Mouse (Mus musculus): ENCODE measurements at regions not wholly inside any gene's neighbourhood (a gene's known extent, or its start where the extent isn't known, plus 50 kb on each side); places are given as distances from the start of the nearest gene placed in this dataset.

DNA sequence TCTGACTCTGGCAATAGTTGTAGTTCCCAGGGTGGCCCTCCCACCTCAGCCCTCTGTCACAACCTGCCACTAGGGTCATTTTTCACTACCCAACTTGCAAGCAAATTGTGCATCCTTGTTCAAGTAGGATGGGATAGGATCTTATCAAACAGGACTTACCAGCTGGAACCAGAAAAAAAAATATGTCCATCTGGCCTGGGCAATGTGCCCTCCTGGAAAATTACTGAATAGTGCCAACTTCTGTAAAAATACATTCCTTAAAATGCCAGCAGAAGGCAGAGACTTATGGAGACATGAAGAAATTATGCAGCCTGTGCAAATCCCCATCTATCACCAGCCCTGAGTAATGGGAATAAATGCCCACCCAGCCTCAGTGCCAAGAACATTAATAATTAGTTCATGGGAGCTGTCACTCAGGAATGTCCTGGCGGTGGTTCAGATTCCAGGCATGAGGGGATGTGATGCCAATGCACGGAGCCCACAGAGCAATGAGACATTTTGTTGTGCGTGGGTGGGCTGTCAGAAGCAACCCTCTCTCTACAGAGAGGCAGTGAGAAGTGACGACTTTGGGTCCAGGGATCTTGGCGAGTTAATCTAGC, 139.6 kb downstream of the Otor start:
- H3K27ac ChIP-seq (ENCODE audit: low read depth, low read length) = peak overlapping the region; percentile 23; the same call in 1 of the 2 replicates
- H3K36me3 ChIP-seq (ENCODE audit: insufficient read depth) = no peaks in the 10 kb centered on the region
- H3K4me3 ChIP-seq (ENCODE audit: low read depth, low read length) = no peak overlapping the region
- no peaks in the 10 kb centered on the region for H3K4me1 ChIP-seq (ENCODE audit: insufficient read depth)
- TF ChIP-seq CTCF (IDR thresholded peaks at IDR 0.05; ENCODE audit: low read depth) = no peak; the same call in 1 of the 2 replicates
- no peaks in the 10 kb centered on the region for H3K27me3 ChIP-seq (ENCODE audit: insufficient read depth, low read length)
- peak; percentile 89 for DNase-seq
- H3K4me2 ChIP-seq (ENCODE audit: low read depth) = no peak overlapping the region
- H3K9me3 ChIP-seq (ENCODE audit: low read length) = no peaks in the 10 kb centered on the region
- WGBS = 24% methylated on average over 5 of the region's 5 CpGs
- peak; percentile 87 for ATAC-seq
- H3K9ac ChIP-seq = no peak overlapping the region

DNA sequence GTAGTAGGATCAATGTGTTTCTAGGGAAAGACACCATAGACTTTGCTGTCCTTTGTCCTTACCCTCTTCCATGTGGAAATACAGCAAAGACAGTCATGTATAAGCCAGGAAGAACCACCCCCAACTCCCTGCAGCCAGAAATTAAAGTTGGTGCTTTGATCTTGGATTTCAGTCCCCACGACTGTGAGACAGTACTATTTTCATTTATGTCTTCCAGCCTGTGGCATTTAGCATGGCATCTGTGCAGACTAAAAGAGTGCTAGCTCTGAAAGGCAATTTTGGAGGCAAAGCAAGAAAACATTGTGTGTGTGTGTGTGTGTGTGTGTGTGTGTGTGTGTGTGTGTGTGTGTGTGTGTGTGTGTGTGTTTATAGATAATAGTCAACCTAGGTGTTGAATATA, 144.1 kb downstream of the Otor start:
- no peak for TF ChIP-seq CTCF (IDR thresholded peaks at IDR 0.05; ENCODE audit: low read depth)
- 48% methylated on average over 1 of the region's 1 CpGs for WGBS
- ATAC-seq (0 out of 2 replicates have a peak, but pooled peaks have one; percentile 17), DNase-seq (no peak)
- Histone ChIP-seq H3K9ac (no peak overlapping the region), H3K36me3 (ENCODE audit: insufficient read depth) (no peaks in the 10 kb centered on the region), H3K4me1 (ENCODE audit: insufficient read depth) (no peaks in the 10 kb centered on the region), H3K9me3 (ENCODE audit: low read length) (no peaks in the 10 kb centered on the region), H3K4me2 (ENCODE audit: low read depth) (no peak overlapping the region), H3K4me3 (ENCODE audit: low read depth, low read length) (no peak overlapping the region), H3K27ac (ENCODE audit: low read depth, low read length) (no peak overlapping the region), H3K27me3 (ENCODE audit: insufficient read depth, low read length) (no peaks in the 10 kb centered on the region)

DNA sequence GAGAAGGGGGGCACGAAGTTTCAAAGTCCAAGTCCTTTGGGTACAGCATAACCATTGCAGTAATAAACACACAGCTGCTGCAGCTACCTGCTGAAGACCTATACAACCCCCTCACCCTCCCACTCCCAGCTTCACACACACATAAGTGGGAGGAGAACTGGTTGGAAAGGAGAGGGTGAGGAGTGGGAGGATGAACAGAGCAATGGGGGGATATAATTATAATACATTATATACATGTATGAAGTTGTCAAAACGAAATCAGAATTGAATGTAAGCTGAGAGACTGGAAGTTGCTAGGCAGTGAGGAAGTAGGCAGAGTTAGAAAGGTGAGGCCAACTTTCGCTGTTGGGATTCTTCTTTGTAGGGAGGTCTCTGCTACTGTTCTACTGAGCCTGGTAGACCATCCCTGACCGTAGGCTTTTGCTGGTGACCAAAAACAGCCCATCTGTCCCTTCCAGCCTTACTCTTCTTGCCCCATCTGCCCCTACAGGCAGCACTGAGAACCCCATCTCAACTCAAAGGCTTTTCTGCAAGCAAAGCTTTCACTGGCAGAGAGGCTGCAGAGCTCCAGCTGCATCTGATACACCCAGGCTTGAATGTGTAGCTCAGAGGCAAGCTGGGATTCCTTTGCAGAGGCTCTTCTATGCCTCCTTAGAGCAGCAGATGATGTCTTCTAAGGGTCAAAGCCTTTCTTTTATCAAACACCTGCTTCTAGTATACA, 146.3 kb downstream of the Otor start:
- Histone ChIP-seq H3K9ac (no peak overlapping the region), H3K36me3 (ENCODE audit: insufficient read depth) (no peaks in the 10 kb centered on the region), H3K9me3 (ENCODE audit: low read length) (no peaks in the 10 kb centered on the region), H3K4me1 (ENCODE audit: insufficient read depth) (no peaks in the 10 kb centered on the region), H3K27me3 (ENCODE audit: insufficient read depth, low read length) (no peaks in the 10 kb centered on the region), H3K4me3 (ENCODE audit: low read depth, low read length) (no peak overlapping the region), H3K27ac (ENCODE audit: low read depth, low read length) (no peak overlapping the region), H3K4me2 (ENCODE audit: low read depth) (no peak overlapping the region)
- peak; percentile 32; the same call in 1 of the 2 replicates for TF ChIP-seq CTCF (IDR thresholded peaks at IDR 0.05; ENCODE audit: low read depth)
- WGBS = 65% methylated on average over 4 of the region's 4 CpGs
- ATAC-seq (peak; percentile 83; the same call in 1 of the 2 replicates), DNase-seq (no peak)

DNA sequence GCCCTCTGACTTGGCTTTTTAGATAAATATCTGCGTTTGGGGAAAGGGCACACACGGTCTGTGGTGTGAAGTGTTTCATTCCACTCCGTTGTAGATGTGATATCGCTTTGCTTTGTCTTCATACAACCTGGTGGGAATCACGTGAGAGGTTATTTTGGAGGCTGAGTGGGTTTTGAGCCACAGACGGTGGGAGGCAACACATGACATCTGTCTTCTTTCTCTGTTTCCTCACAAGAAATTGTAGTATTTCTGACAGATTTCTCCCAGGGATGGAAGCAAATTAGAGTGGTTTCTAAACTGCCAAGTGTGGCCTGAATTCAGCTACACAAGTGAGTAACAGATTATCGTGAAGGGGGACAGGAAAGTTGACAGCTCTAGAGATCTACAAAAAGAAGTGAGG, 155.5 kb downstream of the Otor start:
- Histone ChIP-seq H3K27ac (ENCODE audit: low read depth, low read length) (no peak overlapping the region), H3K4me2 (ENCODE audit: low read depth) (no peak overlapping the region), H3K4me3 (ENCODE audit: low read depth, low read length) (no peak overlapping the region), H3K9ac (no peak overlapping the region), H3K27me3 (ENCODE audit: insufficient read depth, low read length) (no peaks in the 10 kb centered on the region), H3K36me3 (ENCODE audit: insufficient read depth) (no peaks in the 10 kb centered on the region), H3K4me1 (ENCODE audit: insufficient read depth) (no peaks in the 10 kb centered on the region), H3K9me3 (ENCODE audit: low read length) (no peaks in the 10 kb centered on the region)
- peak; percentile 41 for DNase-seq
- peak; percentile 38; the same call in 1 of the 2 replicates for ATAC-seq
- no peak for TF ChIP-seq CTCF (IDR thresholded peaks at IDR 0.05; ENCODE audit: low read depth)
- WGBS = 64% methylated on average over 7 of the region's 7 CpGs

DNA sequence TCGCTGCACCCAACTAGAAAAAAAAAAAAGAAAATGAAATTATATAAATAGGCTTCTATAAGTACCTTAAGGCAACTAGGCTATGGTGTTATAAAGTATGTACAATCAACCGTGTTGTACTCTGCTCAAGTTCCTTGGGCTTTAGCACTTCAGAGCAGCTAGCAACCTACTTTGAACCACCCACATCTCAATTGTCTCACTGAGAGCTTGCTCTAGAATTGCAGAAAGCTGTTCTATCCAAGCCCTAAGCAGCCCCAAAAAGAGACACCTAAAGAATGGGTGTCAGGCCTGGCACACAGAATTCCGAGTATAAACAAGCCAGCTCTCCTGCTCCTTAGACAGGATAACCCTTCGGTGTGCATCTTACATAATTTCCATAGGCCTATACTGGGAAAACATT, 162.0 kb downstream of the Otor start:
- H3K4me2 ChIP-seq (ENCODE audit: low read depth) = no peak overlapping the region
- ATAC-seq (no peak), DNase-seq (no peak)
- no peaks in the 10 kb centered on the region for H3K9me3 ChIP-seq (ENCODE audit: low read length)
- 86% methylated on average over 4 of the region's 4 CpGs for WGBS
- H3K4me3 ChIP-seq (ENCODE audit: low read depth, low read length) = no peak overlapping the region
- H3K27me3 ChIP-seq (ENCODE audit: insufficient read depth, low read length) = no peaks in the 10 kb centered on the region
- H3K27ac ChIP-seq (ENCODE audit: low read depth, low read length) = no peak overlapping the region
- no peak for TF ChIP-seq CTCF (IDR thresholded peaks at IDR 0.05; ENCODE audit: low read depth)
- no peaks in the 10 kb centered on the region for H3K36me3 ChIP-seq (ENCODE audit: insufficient read depth)
- no peaks in the 10 kb centered on the region for H3K4me1 ChIP-seq (ENCODE audit: insufficient read depth)
- no peak overlapping the region for H3K9ac ChIP-seq

DNA sequence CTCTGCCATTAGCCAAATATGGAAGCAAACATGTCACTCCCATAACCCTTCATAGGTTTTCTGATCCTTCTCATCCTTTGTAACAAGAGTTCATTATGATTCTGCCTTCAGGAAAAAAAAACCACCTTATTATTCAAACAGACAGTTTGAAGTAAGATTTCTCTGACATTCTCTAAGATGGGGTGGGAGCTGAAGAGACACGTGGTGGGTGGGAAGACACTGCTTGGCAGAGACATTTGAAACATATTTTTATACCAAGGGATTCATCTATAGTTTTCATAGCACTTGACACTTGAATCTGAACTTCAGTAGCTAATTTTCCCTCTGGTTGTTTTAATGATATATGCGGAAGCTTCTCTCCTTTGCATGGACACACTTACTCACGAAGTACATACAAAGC, 165.5 kb downstream of the Otor start:
- Histone ChIP-seq H3K36me3 (ENCODE audit: insufficient read depth) (no peaks in the 10 kb centered on the region), H3K4me3 (ENCODE audit: low read depth, low read length) (no peak overlapping the region), H3K4me1 (ENCODE audit: insufficient read depth) (no peaks in the 10 kb centered on the region), H3K4me2 (ENCODE audit: low read depth) (no peak overlapping the region), H3K27ac (ENCODE audit: low read depth, low read length) (no peak overlapping the region), H3K27me3 (ENCODE audit: insufficient read depth, low read length) (no peaks in the 10 kb centered on the region), H3K9me3 (ENCODE audit: low read length) (no peaks in the 10 kb centered on the region), H3K9ac (no peak overlapping the region)
- no peak for DNase-seq
- TF ChIP-seq CTCF (IDR thresholded peaks at IDR 0.05; ENCODE audit: low read depth) = no peak
- peak; percentile 50; the same call in 1 of the 2 replicates for ATAC-seq
- WGBS = 73% methylated on average over 3 of the region's 3 CpGs

DNA sequence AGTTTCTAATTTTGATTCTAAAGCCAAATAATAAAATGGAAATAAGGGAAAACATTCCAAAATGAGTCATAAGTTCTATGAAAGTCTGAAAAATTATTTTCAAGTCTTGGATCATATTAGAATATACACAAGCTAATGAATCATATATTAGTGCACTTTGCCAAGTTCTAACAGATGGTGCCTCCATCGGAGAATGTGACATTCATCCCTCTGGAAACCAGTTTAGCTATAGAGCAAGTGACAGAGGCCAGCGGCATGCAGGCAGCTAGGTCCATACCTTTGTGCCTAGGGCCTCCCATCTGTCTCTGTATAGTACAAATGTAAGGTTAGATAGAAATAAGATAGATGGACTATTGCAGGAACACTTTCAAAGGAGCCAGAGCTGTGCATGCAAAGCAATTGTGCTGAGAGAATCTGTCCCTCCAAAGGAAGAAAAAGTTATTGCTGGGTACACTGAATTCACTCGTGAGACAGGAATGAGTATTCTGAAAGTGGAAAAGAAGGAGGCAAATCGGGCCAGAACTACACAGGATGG, 167.9 kb downstream of the Otor start:
- ATAC-seq (no peak), DNase-seq (no peak)
- Histone ChIP-seq H3K4me2 (ENCODE audit: low read depth) (no peak overlapping the region), H3K9ac (no peak overlapping the region), H3K4me1 (ENCODE audit: insufficient read depth) (no peaks in the 10 kb centered on the region), H3K4me3 (ENCODE audit: low read depth, low read length) (no peak overlapping the region), H3K27me3 (ENCODE audit: insufficient read depth, low read length) (no peaks in the 10 kb centered on the region), H3K27ac (ENCODE audit: low read depth, low read length) (no peak overlapping the region), H3K36me3 (ENCODE audit: insufficient read depth) (no peaks in the 10 kb centered on the region), H3K9me3 (ENCODE audit: low read length) (no peaks in the 10 kb centered on the region)
- WGBS = 65% methylated on average over 4 of the region's 4 CpGs
- TF ChIP-seq CTCF (IDR thresholded peaks at IDR 0.05; ENCODE audit: low read depth) = no peak
